Mouse (Mus musculus): ENCODE measurements around the gene Tead2. TPM values are rescaled to one million over a fixed set of nuclear protein-coding genes. Genes with fewer than 3 reads are reported as not detected.
A peak's percentile ranks its signal among the peaks of the same experiment; 100 is the strongest.

The Tead2 gene
- polyA plus RNA-seq, 1 experiment from 2014 or later, result 46.5 TPM

- Histone ChIP-seq H3K9ac (replicated peaks; ENCODE audit: low read depth) (no peak overlapping the region), H3K27me3 (replicated peaks; ENCODE audit: insufficient read depth, low read length) (no peaks in the 10 kb centered on the region), H3K36me3 (ENCODE audit: insufficient read depth, low read length) (0 out of 2 replicates have a peak, but pooled peaks cover 9% of the 10 kb centered on the region), H3K4me2 (replicated peaks; ENCODE audit: low read depth, low read length) (peak overlapping the region; percentile 51), H3K9me3 (ENCODE audit: low read length) (no peaks in the 10 kb centered on the region), H3K4me3 (ENCODE audit: low read depth, low read length) (no peak overlapping the region), H3K27ac (ENCODE audit: low read length) (no peak overlapping the region), H3K4me1 (ENCODE audit: insufficient read depth, low read depth, low read length) (peaks cover 13% of the 10 kb centered on the region; the same call in 1 of the 2 replicates)
- TF ChIP-seq CTCF (IDR thresholded peaks at IDR 0.05) (no peak), EP300 (IDR thresholded peaks at IDR 0.05) (no peak)
- no peak for ATAC-seq
- DNase-seq (ENCODE audit: low spot score), result no peak
- WGBS, result 33% methylated on average over 20 of the region's 20 CpGs
These were observed 18.2 kb downstream of the Tead2 start for GRCm38 (mm10) chr7:45233580-45234332.

DNA sequence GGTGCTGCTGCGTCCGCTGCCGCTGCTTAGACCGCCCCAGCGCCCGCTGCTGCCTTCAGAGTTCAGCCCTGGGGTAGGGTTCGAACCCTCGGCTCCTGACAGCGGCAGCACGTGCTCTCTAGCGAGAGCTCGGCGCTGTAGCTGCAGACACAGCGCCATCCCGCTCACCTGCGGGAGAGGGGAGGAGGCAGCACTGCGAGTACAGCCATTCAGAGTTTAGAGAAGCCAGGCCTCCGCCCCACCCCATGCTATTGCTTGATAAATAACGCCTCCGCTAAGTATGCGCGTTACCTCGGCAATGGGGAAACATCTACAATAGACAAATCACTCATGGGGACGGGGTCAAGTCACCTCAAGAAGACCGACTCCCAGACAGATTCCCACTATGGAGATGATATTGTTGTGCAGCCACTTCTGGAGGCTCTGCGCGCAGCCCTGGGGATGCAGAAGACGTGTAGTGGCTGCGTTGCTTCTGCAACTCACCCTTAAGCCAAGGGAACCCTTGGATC is 18.8 kb downstream of the Tead2 start:
- TF ChIP-seq EP300 (IDR thresholded peaks at IDR 0.05), result no peak
- TF ChIP-seq CTCF (IDR thresholded peaks at IDR 0.05), result no peak
- DNase-seq (ENCODE audit: low spot score) (peak; percentile 49), ATAC-seq (peak; percentile 33)
- 0 out of 2 replicates have a peak, but pooled peaks cover 6% of the 10 kb centered on the region for H3K36me3 ChIP-seq (ENCODE audit: insufficient read depth, low read length)
- no peak overlapping the region; the same call in 1 of the 2 replicates for H3K4me3 ChIP-seq (ENCODE audit: low read depth, low read length)
- peaks cover 13% of the 10 kb centered on the region; the same call in 1 of the 2 replicates for H3K4me1 ChIP-seq (ENCODE audit: insufficient read depth, low read depth, low read length)
- H3K4me2 ChIP-seq (replicated peaks; ENCODE audit: low read depth, low read length), result peak overlapping the region; percentile 51
- no peak overlapping the region for H3K9ac ChIP-seq (replicated peaks; ENCODE audit: low read depth)
- H3K9me3 ChIP-seq (ENCODE audit: low read length), result no peaks in the 10 kb centered on the region
- no peaks in the 10 kb centered on the region for H3K27me3 ChIP-seq (replicated peaks; ENCODE audit: insufficient read depth, low read length)
- H3K27ac ChIP-seq (ENCODE audit: low read length), result no peak overlapping the region
- WGBS, result 21% methylated on average over 29 of the region's 29 CpGs

DNA sequence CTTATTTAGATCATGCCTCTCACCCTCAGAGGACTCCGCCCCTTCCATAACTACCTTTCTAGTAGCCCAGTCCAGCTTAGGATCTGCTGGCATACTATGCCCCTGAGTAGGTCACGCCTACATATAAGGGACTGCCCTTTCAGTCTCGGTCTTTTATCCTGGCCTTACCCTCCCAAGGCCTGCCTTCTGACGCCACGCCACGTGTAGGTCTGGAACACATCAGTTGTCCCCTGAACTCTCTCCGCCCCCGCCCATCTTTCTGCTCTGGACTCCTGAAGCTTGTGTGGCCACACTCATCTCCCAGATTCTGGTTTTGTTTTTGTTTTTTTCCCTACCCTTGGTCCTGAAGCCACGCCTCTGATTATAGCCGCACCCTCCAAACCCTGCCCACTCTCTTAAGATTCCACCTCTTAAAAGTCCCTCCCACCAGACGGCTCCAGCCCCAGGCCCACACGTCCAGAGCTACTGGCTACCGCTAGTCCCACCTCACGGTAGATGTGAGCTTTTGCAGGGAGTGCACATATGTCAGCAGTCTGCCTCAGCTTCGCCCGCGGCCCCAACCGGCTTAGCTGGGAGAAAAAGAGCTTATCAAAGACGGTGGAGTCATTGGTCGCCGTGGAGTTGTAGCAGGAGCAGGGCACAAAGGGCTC is 19.5 kb downstream of the Tead2 start:
- 0 out of 2 replicates have a peak, but pooled peaks have one; percentile 20 for TF ChIP-seq CTCF (IDR thresholded peaks at IDR 0.05)
- no peak for TF ChIP-seq EP300 (IDR thresholded peaks at IDR 0.05)
- peak; percentile 89 for DNase-seq (ENCODE audit: low spot score)

GRCm38 (mm10) chr7:45235656-45236180 is 20.2 kb downstream of the Tead2 start:
- peak overlapping the region; percentile 47 for H3K27ac ChIP-seq (ENCODE audit: low read length)
- H3K4me1 ChIP-seq (ENCODE audit: insufficient read depth, low read depth, low read length), result peaks cover 13% of the 10 kb centered on the region; the same call in 1 of the 2 replicates
- no peaks in the 10 kb centered on the region for H3K27me3 ChIP-seq (replicated peaks; ENCODE audit: insufficient read depth, low read length)
- H3K4me2 ChIP-seq (replicated peaks; ENCODE audit: low read depth, low read length), result peak overlapping the region; percentile 51
- TF ChIP-seq CTCF (IDR thresholded peaks at IDR 0.05) (no peak), EP300 (IDR thresholded peaks at IDR 0.05) (no peak)
- H3K36me3 ChIP-seq (ENCODE audit: insufficient read depth, low read length), result 0 out of 2 replicates have a peak, but pooled peaks cover 6% of the 10 kb centered on the region
- DNase-seq (ENCODE audit: low spot score) (peak; percentile 66), ATAC-seq (peak; percentile 39; the same call in 1 of the 2 replicates)
- peak overlapping the region; percentile 24 for H3K4me3 ChIP-seq (ENCODE audit: low read depth, low read length)
- H3K9me3 ChIP-seq (ENCODE audit: low read length), result no peaks in the 10 kb centered on the region
- H3K9ac ChIP-seq (replicated peaks; ENCODE audit: low read depth), result no peak overlapping the region
- WGBS, result 41% methylated on average over 17 of the region's 17 CpGs

More for the DNA sequence above, 19.5 kb downstream of the Tead2 start:
- H3K27me3 ChIP-seq (replicated peaks; ENCODE audit: insufficient read depth, low read length), result no peaks in the 10 kb centered on the region
- H3K4me1 ChIP-seq (ENCODE audit: insufficient read depth, low read depth, low read length), result peaks cover 13% of the 10 kb centered on the region; the same call in 1 of the 2 replicates
- ATAC-seq, result peak; percentile 78
- H3K9ac ChIP-seq (replicated peaks; ENCODE audit: low read depth), result no peak overlapping the region
- H3K4me3 ChIP-seq (ENCODE audit: low read depth, low read length), result peak overlapping the region; percentile 24
- peak overlapping the region; percentile 51 for H3K4me2 ChIP-seq (replicated peaks; ENCODE audit: low read depth, low read length)
- H3K9me3 ChIP-seq (ENCODE audit: low read length), result no peaks in the 10 kb centered on the region
- H3K27ac ChIP-seq (ENCODE audit: low read length), result peak overlapping the region; percentile 47
- WGBS, result 6% methylated on average over 21 of the region's 21 CpGs
- H3K36me3 ChIP-seq (ENCODE audit: insufficient read depth, low read length), result 0 out of 2 replicates have a peak, but pooled peaks cover 6% of the 10 kb centered on the region

GRCm38 (mm10) chr7:45237747-45238699 is 22.5 kb downstream of the Tead2 start:
- no peak for TF ChIP-seq EP300 (IDR thresholded peaks at IDR 0.05)
- no peak for TF ChIP-seq CTCF (IDR thresholded peaks at IDR 0.05)
- DNase-seq (ENCODE audit: low spot score) (peak; percentile 44), ATAC-seq (no peak)
- no peaks in the 10 kb centered on the region for H3K27me3 ChIP-seq (replicated peaks; ENCODE audit: insufficient read depth, low read length)
- 0 out of 2 replicates have a peak overlapping the region, but pooled peaks have one; percentile 43 for H3K27ac ChIP-seq (ENCODE audit: low read length)
- H3K4me1 ChIP-seq (ENCODE audit: insufficient read depth, low read depth, low read length), result peaks cover 13% of the 10 kb centered on the region; the same call in 1 of the 2 replicates
- H3K9me3 ChIP-seq (ENCODE audit: low read length), result no peaks in the 10 kb centered on the region
- 73% methylated on average over 17 of the region's 17 CpGs for WGBS
- H3K4me3 ChIP-seq (ENCODE audit: low read depth, low read length), result no peak overlapping the region
- H3K36me3 ChIP-seq (ENCODE audit: insufficient read depth, low read length), result no peaks in the 10 kb centered on the region
- H3K4me2 ChIP-seq (replicated peaks; ENCODE audit: low read depth, low read length), result no peak overlapping the region; the same call in 1 of the 2 replicates
- H3K9ac ChIP-seq (replicated peaks; ENCODE audit: low read depth), result no peak overlapping the region
